24 mouse cellular contexts compared by ENCODE assay signal in the genomic region with DNA sequence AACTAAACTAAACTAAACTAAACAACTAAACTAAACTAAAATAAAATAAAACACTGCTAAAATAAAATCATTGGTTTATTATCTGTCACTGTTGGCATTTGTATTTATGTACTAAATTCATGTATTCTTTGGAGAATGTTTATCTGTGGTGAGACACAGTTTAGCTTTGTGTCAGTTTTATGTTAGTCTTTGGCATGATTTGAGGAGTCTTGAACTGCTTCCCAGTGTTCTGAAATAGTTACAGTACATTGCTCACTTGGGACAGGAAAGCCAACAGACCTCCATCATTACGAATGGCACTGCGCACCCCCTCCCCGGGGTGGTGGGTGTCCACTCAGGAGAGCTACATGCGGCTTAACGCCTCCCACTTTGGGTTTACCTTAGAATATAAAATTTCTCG.
DNase-seq lines count a peak whose midpoint lies in the region; ATAC-seq and TF ChIP-seq lines count a peak whose summit lies in the region.
"Had no signal": no experiment of that assay in that cellular context is flagged by ENCODE, and none has a peak within 500 bp of the region (broad histone marks: within the 10 kb centered on the region; RNA-seq: fewer than 3 reads in every experiment).

No protein-coding gene starts in this region.

- H3K9ac ChIP-seq in kidney, postnatal 0 days (ENCODE audit: low read depth, low read length), result no peak overlapping the region
- no peak overlapping the region for H3K9ac ChIP-seq in lung, embryonic 14.5 days
- H3K9ac ChIP-seq: embryonic facial prominence, embryonic 13.5 days; embryonic facial prominence, embryonic 15.5 days; forebrain, embryonic 12.5 days had no signal

- H3K4me3 ChIP-seq in kidney, postnatal 0 days (replicated peaks; ENCODE audit: low read depth, low read length), result no peak overlapping the region
- H3K4me3 ChIP-seq in lung, embryonic 14.5 days (ENCODE audit: low read depth, low read length), result no peak overlapping the region
- H3K4me3 ChIP-seq: embryonic facial prominence, embryonic 13.5 days; embryonic facial prominence, embryonic 15.5 days; erythroblast, embryonic 14.5 days; forebrain, embryonic 10.5 days; forebrain, embryonic 12.5 days had no signal

- H3K4me2 ChIP-seq in kidney, postnatal 0 days (ENCODE audit: low read length), result 0 out of 2 replicates have a peak overlapping the region, but pooled peaks have one; percentile 5
- no peak overlapping the region for H3K4me2 ChIP-seq in lung, embryonic 14.5 days
- H3K4me2 ChIP-seq: embryonic facial prominence, embryonic 13.5 days; embryonic facial prominence, embryonic 15.5 days; forebrain, embryonic 12.5 days had no signal

- H3K9me3 ChIP-seq in kidney, postnatal 0 days (replicated peaks; ENCODE audit: low read length), result no peaks in the 10 kb centered on the region
- H3K9me3 ChIP-seq in lung, embryonic 14.5 days (ENCODE audit: low read depth, low read length), result no peaks in the 10 kb centered on the region
- H3K9me3 ChIP-seq: embryonic facial prominence, embryonic 13.5 days; embryonic facial prominence, embryonic 15.5 days; forebrain, embryonic 10.5 days; forebrain, embryonic 12.5 days had no signal

- no peak for TF ChIP-seq CTCF in kidney, postnatal 0 days (IDR thresholded peaks at IDR 0.05; ENCODE audit: low read depth)
- no peak for TF ChIP-seq CTCF in lung, embryonic 14.5 days (IDR thresholded peaks at IDR 0.05; ENCODE audit: low read depth)

- H3K27me3 ChIP-seq in kidney, postnatal 0 days (ENCODE audit: insufficient read depth, low read length), result no peaks in the 10 kb centered on the region
- H3K27me3 ChIP-seq in lung, embryonic 14.5 days (ENCODE audit: insufficient read depth, low read length), result no peaks in the 10 kb centered on the region
- H3K27me3 ChIP-seq: embryonic facial prominence, embryonic 13.5 days; embryonic facial prominence, embryonic 15.5 days; forebrain, embryonic 12.5 days had no signal

- no peak for ATAC-seq in kidney, postnatal 0 days (replicated peaks; ENCODE audit: low FRiP score, low read depth)
- ATAC-seq in lung, embryonic 14.5 days (ENCODE audit: insufficient read depth), result no peak; the same call in 1 of the 2 replicates
- ATAC-seq: forebrain, embryonic 14.5 days had no signal

- no peaks in the 10 kb centered on the region for H3K4me1 ChIP-seq in kidney, postnatal 0 days (replicated peaks; ENCODE audit: insufficient read depth, low read length)
- H3K4me1 ChIP-seq in lung, embryonic 14.5 days (ENCODE audit: insufficient read depth), result no peaks in the 10 kb centered on the region
- H3K4me1 ChIP-seq: embryonic facial prominence, embryonic 13.5 days; embryonic facial prominence, embryonic 15.5 days; forebrain, embryonic 10.5 days; forebrain, embryonic 12.5 days had no signal

- no peak overlapping the region for H3K27ac ChIP-seq in kidney, postnatal 0 days
- no peak overlapping the region for H3K27ac ChIP-seq in lung, embryonic 14.5 days (ENCODE audit: low read depth)
- H3K27ac ChIP-seq: embryonic facial prominence, embryonic 13.5 days; embryonic facial prominence, embryonic 15.5 days; forebrain, embryonic 10.5 days; forebrain, embryonic 12.5 days had no signal

- H3K36me3 ChIP-seq in kidney, postnatal 0 days (ENCODE audit: insufficient read depth, low read length), result no peaks in the 10 kb centered on the region
- no peaks in the 10 kb centered on the region for H3K36me3 ChIP-seq in lung, embryonic 14.5 days (ENCODE audit: insufficient read depth)
- H3K36me3 ChIP-seq: embryonic facial prominence, embryonic 13.5 days; embryonic facial prominence, embryonic 15.5 days; forebrain, embryonic 10.5 days; forebrain, embryonic 12.5 days had no signal

- peak; percentile 70 for DNase-seq in kidney, postnatal 0 days (ENCODE audit: low spot score)
- no peak for DNase-seq in kidney, adult 9 months
- peak; percentile 36 for DNase-seq in kidney, postnatal 14 days
- no peak for DNase-seq in kidney, adult 8-10 months
- peak; percentile 69 for DNase-seq in lung, embryonic 14.5 days
- no peak for DNase-seq in lung, postnatal 14 days
- peak; percentile 19 for DNase-seq in lung, postnatal 10 days
- DNase-seq in lung, postnatal 36 days, result no peak
- DNase-seq: adrenal gland, adult 2 months; adrenal gland, postnatal 10 days; adrenal gland, postnatal 25 days; cerebellum, adult 11 months; cerebellum, adult 18-20 months; cerebellum, adult 8-10 months; cerebellum, adult 9-11 months; cerebellum, postnatal 14 days; cerebellum, postnatal 36 days; embryo, embryonic 11 days had no signal

- WGBS in kidney, postnatal 0 days, result 62% methylated on average over 6 of the region's 6 CpGs
- 68% methylated on average over 6 of the region's 6 CpGs for WGBS in lung, embryonic 14.5 days

Comparison
In these comparisons a context has a peak if more than half of its experiments do, and no peak if none do; other contexts are left out.
1. DNase-seq: peak in kidney, postnatal 0 days (single experiment), kidney, postnatal 14 days (single experiment), lung, embryonic 14.5 days (single experiment) and lung, postnatal 10 days (single experiment); none in kidney, adult 9 months (single experiment), kidney, adult 8-10 months (0 of 2), lung, postnatal 14 days (single experiment) and lung, postnatal 36 days (single experiment).